Mouse (Mus musculus) myocyte (in vitro differentiated cells): Measurements from ENCODE around the gene Olfr1369-ps1. TPM values are rescaled to one million over a fixed set of nuclear protein-coding genes. Genes with fewer than 3 reads are reported as not detected.

Experiments
- H3K27me3 ChIP-seq: one replicate; pipeline ENCODE4 v1.6.1; 2011; ENCODE audit not compliant: control insufficient read depth, insufficient read depth, insufficient read length
- H3K36me3 ChIP-seq: one replicate; pipeline ENCODE4 v1.6.1; 2011; ENCODE audit not compliant: control insufficient read depth, insufficient read depth
- H3K4me2 ChIP-seq: one replicate; pipeline ENCODE4 v1.6.1; 2011; ENCODE audit warnings: low read depth, control low read depth
- H3K4me3 ChIP-seq: one replicate; pipeline ENCODE4 v1.5.1; 2011; ENCODE audit warnings: mild to moderate bottlenecking, control low read depth, moderate library complexity
- H3K79me2 ChIP-seq: one replicate; pipeline ENCODE4 v1.6.1; 2011; ENCODE audit not compliant: control insufficient read depth, insufficient read depth
- H3ac ChIP-seq: one replicate; pipeline ENCODE4 v1.6.1; 2011; ENCODE audit not compliant: control insufficient read depth, insufficient read length
- CEBPB ChIP-seq: IDR thresholded peaks from 2 replicates; pipeline ENCODE4 v1.6.1; 2011; ENCODE audit warnings: mild to moderate bottlenecking, moderate library complexity; ENCODE audit not compliant: poor library complexity, insufficient read depth, severe bottlenecking
- E2F4 ChIP-seq: IDR thresholded peaks from one replicate; pipeline ENCODE4 v1.6.1; 2011; ENCODE audit warnings: mild to moderate bottlenecking, control low read depth, moderate library complexity; ENCODE audit not compliant: insufficient read depth
- MAX ChIP-seq: IDR thresholded peaks from one replicate; pipeline ENCODE4 v1.6.1; 2011; ENCODE audit warnings: low read depth, mild to moderate bottlenecking, control low read depth
- MYOD1 ChIP-seq, 3 experiments: IDR thresholded peaks; one replicate each; pipeline ENCODE4 v1.6.1; 2011; ENCODE audit warnings: control low read depth in 2 of 3, low read depth in 2 of 3, mild to moderate bottlenecking in 2 of 3, moderate library complexity in 1 of 3; ENCODE audit not compliant: insufficient read length in 2 of 3, control insufficient read depth in 1 of 3
- MYOG ChIP-seq, 3 experiments: IDR thresholded peaks; one replicate each; pipeline ENCODE4 v1.6.1; 2011; ENCODE audit warnings: control low read depth in 2 of 3, low read depth in 2 of 3, mild to moderate bottlenecking in 2 of 3; ENCODE audit not compliant: insufficient read length in 2 of 3, control insufficient read depth in 1 of 3, insufficient read depth in 1 of 3
- POLR2A ChIP-seq: IDR thresholded peaks from one replicate; pipeline ENCODE4 v1.6.1; 2011; ENCODE audit warnings: low read depth, mild to moderate bottlenecking, control low read depth, moderate library complexity; ENCODE audit not compliant: insufficient read length
- POLR2AphosphoS2 ChIP-seq: IDR thresholded peaks from one replicate; pipeline ENCODE4 v1.6.1; 2011; ENCODE audit warnings: low read depth, control low read depth; ENCODE audit not compliant: insufficient read length
- REST ChIP-seq: IDR thresholded peaks from one replicate; pipeline ENCODE4 v1.6.1; 2011; ENCODE audit warnings: mild to moderate bottlenecking, control low read depth, moderate library complexity; ENCODE audit not compliant: insufficient read depth, insufficient read length
- SRF ChIP-seq: IDR thresholded peaks from one replicate; pipeline ENCODE4 v1.6.1; 2011; ENCODE audit warnings: low read depth; ENCODE audit not compliant: control insufficient read depth, insufficient read length
- TCF12 ChIP-seq: IDR thresholded peaks from one replicate; pipeline ENCODE4 v1.6.1; 2011; ENCODE audit warnings: mild to moderate bottlenecking, control low read depth; ENCODE audit not compliant: poor library complexity, insufficient read depth, severe bottlenecking
- TCF3 ChIP-seq: IDR thresholded peaks from one replicate; pipeline ENCODE4 v1.6.1; 2011; ENCODE audit warnings: low read depth, control low read depth; ENCODE audit not compliant: insufficient read length
- USF1 ChIP-seq: IDR thresholded peaks from one replicate; pipeline ENCODE4 v1.6.1; 2011; ENCODE audit warnings: low read depth, mild to moderate bottlenecking, control low read depth, moderate library complexity
- polyA plus RNA-seq: library from polyadenylated mRNA; unstranded; fragments of >200 nt; fragmentation: generic; extraction: Trizol; gene quantifications from one replicate; pipeline ENCODE4 v1.2.1, GENCODE M21; 2012; ENCODE audit warnings: missing spikeins

Olfr1369-ps1 gene
- polyA plus RNA-seq, 1 experiment: not detected

- no peak for TF ChIP-seq TCF3
- no peak for TF ChIP-seq TCF12
- TF ChIP-seq POLR2AphosphoS2: no peak
- Histone ChIP-seq H3ac (no peak overlapping the region), H3K27me3 (peaks cover 5% of the 10 kb centered on the region), H3K36me3 (no peaks in the 10 kb centered on the region), H3K79me2 (no peaks in the 10 kb centered on the region), H3K4me2 (peak overlapping the region; percentile 98), H3K4me3 (no peak overlapping the region)
These were observed 46.8 kb downstream of the Olfr1369-ps1 start for GRCm38 (mm10) chr13:21158071-21158470.

GRCm38 (mm10) chr13:21158785-21159474, 47.6 kb downstream of the Olfr1369-ps1 start:
- Histone ChIP-seq H3K4me2 (peak overlapping the region; percentile 98), H3K79me2 (no peaks in the 10 kb centered on the region), H3K36me3 (no peaks in the 10 kb centered on the region), H3K4me3 (peak overlapping the region; percentile 40), H3ac (no peak overlapping the region), H3K27me3 (peaks cover 5% of the 10 kb centered on the region)
- TF ChIP-seq MAX: no peak
- no peak for TF ChIP-seq POLR2A
- no peak for TF ChIP-seq E2F4
- TF ChIP-seq TCF12: no peak
- TF ChIP-seq TCF3: no peak
- no peak for TF ChIP-seq REST
- TF ChIP-seq SRF: no peak
- no peak for TF ChIP-seq CEBPB
- TF ChIP-seq USF1: no peak

- Histone ChIP-seq H3ac (no peak overlapping the region), H3K4me3 (peak overlapping the region; percentile 40), H3K27me3 (peaks cover 5% of the 10 kb centered on the region), H3K79me2 (no peaks in the 10 kb centered on the region), H3K36me3 (no peaks in the 10 kb centered on the region), H3K4me2 (peak overlapping the region; percentile 98)
- TF ChIP-seq E2F4 (no peak), MYOG (IDR thresholded peaks at IDR 0.05; ENCODE audit: control insufficient read depth in 1 of 3, insufficient read depth in 1 of 3, insufficient read length in 2 of 3, low read depth in 2 of 3) (no peak), USF1 (no peak), POLR2AphosphoS2 (no peak), SRF (no peak), TCF3 (no peak), REST (no peak), MYOD1 (IDR thresholded peaks at IDR 0.05; ENCODE audit: control insufficient read depth in 1 of 3, insufficient read length in 2 of 3, low read depth in 2 of 3) (no peak), TCF12 (no peak)
These were observed 48.2 kb downstream of the Olfr1369-ps1 start for GRCm38 (mm10) chr13:21159475-21159819.

- TF ChIP-seq POLR2AphosphoS2 (no peak), POLR2A (no peak), TCF12 (no peak), CEBPB (no peak), TCF3 (no peak)
- Histone ChIP-seq H3K4me3 (peak overlapping the region; percentile 40), H3ac (no peak overlapping the region)
These were observed 48.8 kb downstream of the Olfr1369-ps1 start for GRCm38 (mm10) chr13:21160041-21160511.

GRCm38 (mm10) chr13:21160657-21161590, 49.6 kb downstream of the Olfr1369-ps1 start:
- Histone ChIP-seq H3K79me2 (no peaks in the 10 kb centered on the region), H3K36me3 (no peaks in the 10 kb centered on the region), H3K27me3 (peaks cover 5% of the 10 kb centered on the region), H3K4me2 (peak overlapping the region; percentile 98), H3K4me3 (peak overlapping the region; percentile 40), H3ac (no peak overlapping the region)
- no peak for TF ChIP-seq MYOD1 (IDR thresholded peaks at IDR 0.05; ENCODE audit: control insufficient read depth in 1 of 3, insufficient read length in 2 of 3, low read depth in 2 of 3)
- no peak for TF ChIP-seq E2F4
- TF ChIP-seq TCF3: no peak
- TF ChIP-seq MAX: no peak
- no peak for TF ChIP-seq REST
- no peak for TF ChIP-seq SRF
- no peak for TF ChIP-seq TCF12
- TF ChIP-seq USF1: no peak
- TF ChIP-seq POLR2A: no peak
- no peak for TF ChIP-seq CEBPB
- no peak for TF ChIP-seq POLR2AphosphoS2
- TF ChIP-seq MYOG (IDR thresholded peaks at IDR 0.05; ENCODE audit: control insufficient read depth in 1 of 3, insufficient read depth in 1 of 3, insufficient read length in 2 of 3, low read depth in 2 of 3): no peak

More at GRCm38 (mm10) chr13:21160041-21160511, 48.8 kb downstream of the Olfr1369-ps1 start:
- no peaks in the 10 kb centered on the region for H3K79me2 ChIP-seq
- H3K36me3 ChIP-seq: no peaks in the 10 kb centered on the region
- H3K27me3 ChIP-seq: peaks cover 5% of the 10 kb centered on the region
- peak overlapping the region; percentile 98 for H3K4me2 ChIP-seq
